Mouse (Mus musculus) lung, postnatal 0 days (tissue): ENCODE data around the gene Pde10a. TPM values are rescaled to one million over a fixed set of nuclear protein-coding genes. Genes with fewer than 3 reads are reported as not detected.

ENCODE experiments used
- ATAC-seq: fragments of 200-750 bp; cut with Nextera tagmentation; 2 replicates; pipeline ENCODE4 v1.8.0; 2017; ENCODE audit warnings: moderate library complexity
- DNase-seq: peaks from one replicate; pipeline ENCODE4 v3.0.0-alpha.2; 2016; ENCODE audit warnings: low spot score
- H3K27ac ChIP-seq: fragments of 300-500 bp; sonication (generic); 2 replicates; pipeline ENCODE4 v1.5.1; 2014; ENCODE audit warnings: antibody characterized with exemption, mild to moderate bottlenecking, low read length, mixed read lengths
- H3K27me3 ChIP-seq: fragments of 300-500 bp; sonication (generic); replicated peaks from 2 replicates; pipeline ENCODE4 v1.6.1; 2014; ENCODE audit warnings: low read length, mixed read lengths; ENCODE audit not compliant: insufficient read depth
- H3K36me3 ChIP-seq: fragments of 300-500 bp; sonication (generic); 2 replicates; pipeline ENCODE4 v1.6.1; 2014; ENCODE audit warnings: low read length, mixed read lengths; ENCODE audit not compliant: insufficient read depth
- H3K4me1 ChIP-seq: fragments of 300-500 bp; sonication (generic); 2 replicates; pipeline ENCODE4 v1.6.1; 2014; ENCODE audit warnings: antibody characterized with exemption, low read depth, low read length, mixed read lengths; ENCODE audit not compliant: insufficient read depth
- H3K4me2 ChIP-seq: fragments of 300-500 bp; sonication (generic); replicated peaks from 2 replicates; pipeline ENCODE4 v1.6.1; 2014; ENCODE audit warnings: low read depth, mild to moderate bottlenecking, low read length, moderate library complexity, mixed read lengths
- H3K4me3 ChIP-seq: fragments of 300-500 bp; sonication (generic); 2 replicates; pipeline ENCODE4 v1.5.1; 2014; ENCODE audit warnings: low read depth, low read length
- H3K9ac ChIP-seq: fragments of 300-500 bp; sonication (generic); replicated peaks from 2 replicates; pipeline ENCODE4 v1.6.1; 2014; ENCODE audit warnings: low read depth, mild to moderate bottlenecking
- H3K9me3 ChIP-seq: fragments of 300-500 bp; sonication (generic); 2 replicates; pipeline ENCODE4 v1.6.1; 2016; ENCODE audit warnings: low read length, mixed read lengths
- CTCF ChIP-seq: IDR thresholded peaks from 2 replicates; pipeline ENCODE4 v1.5.1; 2016; ENCODE audit warnings: antibody characterized with exemption, mild to moderate bottlenecking
- EP300 ChIP-seq: IDR thresholded peaks from 2 replicates; pipeline ENCODE4 v1.6.1; 2016; ENCODE audit warnings: antibody characterized with exemption, mild to moderate bottlenecking, control low read depth
- WGBS: fragments of 180-500 bp; shearing (Covaris S2); extraction: QIAGEN DNeasy Blood & Tissue Kit; methylation state at CpG from one replicate; pipeline ENCODE4 v1.1.7; 2014; 5-methylcytosine and 5-hydroxymethylcytosine counted together
- polyA plus RNA-seq: library from polyadenylated mRNA; unstranded; fragments of >200 nt; fragmentation: Nextera tagmentation; extraction: Ambion mirVana; gene quantifications from 2 replicates; pipeline ENCODE4 v1.2.1, GENCODE M21; 2015

Pde10a gene
- polyA plus RNA-seq, 1 experiment from 2014 or later = 0.86 TPM

- Histone ChIP-seq H3K27me3 (no peaks in the 10 kb centered on the region), H3K4me1 (no peaks in the 10 kb centered on the region), H3K4me2 (no peak overlapping the region), H3K36me3 (no peaks in the 10 kb centered on the region), H3K4me3 (no peak overlapping the region), H3K27ac (no peak overlapping the region), H3K9ac (no peak overlapping the region), H3K9me3 (no peaks in the 10 kb centered on the region)
- ATAC-seq = no peak
- no peak for DNase-seq
- TF ChIP-seq CTCF = no peak
- WGBS = 68% methylated on average over 6 of the region's 6 CpGs
These were observed 11.3 kb downstream of the Pde10a start for GRCm38 (mm10) chr17:8536522-8536921.

GRCm38 (mm10) chr17:8538102-8538501 is 12.9 kb downstream of the Pde10a start:
- WGBS = 73% methylated on average over 3 of the region's 3 CpGs

DNA sequence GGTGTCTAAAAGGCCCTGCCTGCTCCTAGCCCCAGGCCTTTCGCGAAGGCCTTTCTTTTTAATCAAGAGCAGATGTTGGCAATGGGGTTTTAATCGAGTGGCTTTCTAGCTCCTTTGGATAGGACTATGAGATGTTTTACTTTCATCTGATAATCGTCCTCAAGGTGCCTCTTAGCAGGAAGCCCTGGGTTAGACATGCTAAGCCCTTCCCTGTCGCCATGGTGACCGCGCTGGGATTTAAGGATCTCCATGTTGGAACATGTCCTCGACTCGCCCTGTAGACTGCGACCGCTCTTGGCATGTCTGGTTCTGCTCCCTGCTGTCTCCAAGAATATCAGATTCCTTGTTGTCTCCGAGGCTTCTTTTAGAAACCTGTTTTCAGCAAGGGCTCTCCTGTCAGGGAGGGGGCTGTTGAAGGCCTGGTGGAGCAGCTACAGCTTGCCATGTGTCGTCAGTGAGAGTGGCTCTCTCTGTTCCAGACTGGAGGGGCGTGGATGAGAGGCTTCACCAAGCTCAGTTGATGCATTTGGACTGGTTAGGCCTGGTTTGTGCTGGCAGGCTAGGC is 16.9 kb downstream of the Pde10a start:
- no peaks in the 10 kb centered on the region for H3K27me3 ChIP-seq
- WGBS = 68% methylated on average over 14 of the region's 14 CpGs
- no peaks in the 10 kb centered on the region for H3K9me3 ChIP-seq
- no peak overlapping the region for H3K9ac ChIP-seq
- H3K4me3 ChIP-seq = no peak overlapping the region
- no peaks in the 10 kb centered on the region for H3K36me3 ChIP-seq
- TF ChIP-seq CTCF (no peak), EP300 (no peak)
- ATAC-seq (no peak), DNase-seq (no peak)
- H3K4me2 ChIP-seq = no peak overlapping the region
- H3K27ac ChIP-seq = no peak overlapping the region
- H3K4me1 ChIP-seq = no peaks in the 10 kb centered on the region

More at GRCm38 (mm10) chr17:8538102-8538501, 12.9 kb downstream of the Pde10a start:
- Histone ChIP-seq H3K9ac (no peak overlapping the region), H3K27me3 (no peaks in the 10 kb centered on the region), H3K27ac (no peak overlapping the region), H3K4me1 (no peaks in the 10 kb centered on the region), H3K4me2 (no peak overlapping the region), H3K4me3 (no peak overlapping the region), H3K9me3 (no peaks in the 10 kb centered on the region), H3K36me3 (no peaks in the 10 kb centered on the region)
- DNase-seq (no peak), ATAC-seq (no peak)
- peak; percentile 41 for TF ChIP-seq CTCF
- no peak for TF ChIP-seq EP300

- Histone ChIP-seq H3K4me1 (no peaks in the 10 kb centered on the region), H3K36me3 (no peaks in the 10 kb centered on the region), H3K9me3 (no peaks in the 10 kb centered on the region), H3K27ac (no peak overlapping the region), H3K4me2 (no peak overlapping the region), H3K4me3 (no peak overlapping the region), H3K9ac (no peak overlapping the region), H3K27me3 (no peaks in the 10 kb centered on the region)
- 81% methylated on average over 9 of the region's 9 CpGs for WGBS
- ATAC-seq (no peak), DNase-seq (no peak)
- no peak for TF ChIP-seq CTCF
- no peak for TF ChIP-seq EP300
These were observed 21.2 kb downstream of the Pde10a start for GRCm38 (mm10) chr17:8546366-8546765.

GRCm38 (mm10) chr17:8548733-8549132 is 23.6 kb downstream of the Pde10a start:
- ATAC-seq = no peak
- no peaks in the 10 kb centered on the region for H3K27me3 ChIP-seq
- no peak overlapping the region for H3K27ac ChIP-seq
- H3K4me1 ChIP-seq = no peaks in the 10 kb centered on the region
- no peak overlapping the region for H3K4me2 ChIP-seq
- no peaks in the 10 kb centered on the region for H3K9me3 ChIP-seq
- TF ChIP-seq CTCF = no peak
- no peak for TF ChIP-seq EP300
- WGBS = 80% methylated on average over 4 of the region's 4 CpGs
- no peak for DNase-seq
- no peak overlapping the region for H3K9ac ChIP-seq
- no peaks in the 10 kb centered on the region for H3K36me3 ChIP-seq
- no peak overlapping the region for H3K4me3 ChIP-seq

- TF ChIP-seq EP300 = no peak
- no peak for TF ChIP-seq CTCF
- H3K4me1 ChIP-seq = no peaks in the 10 kb centered on the region
- no peaks in the 10 kb centered on the region for H3K9me3 ChIP-seq
- H3K27me3 ChIP-seq = no peaks in the 10 kb centered on the region
- H3K4me2 ChIP-seq = no peak overlapping the region
- no peak overlapping the region for H3K9ac ChIP-seq
- H3K27ac ChIP-seq = no peak overlapping the region
- DNase-seq (no peak), ATAC-seq (no peak)
- no peaks in the 10 kb centered on the region for H3K36me3 ChIP-seq
- no peak overlapping the region for H3K4me3 ChIP-seq
- 60% methylated on average over 3 of the region's 3 CpGs for WGBS
These were observed 26.5 kb downstream of the Pde10a start for GRCm38 (mm10) chr17:8551641-8552040.
